In genomic region chr19:7103993-7104401, GRCm38 (mm10) we compare ENCODE assay signal across 9 mouse cellular contexts. TPM values are rescaled to one million over a fixed set of nuclear protein-coding genes. Genes with fewer than 3 reads are reported as not detected.
DNase-seq lines count a peak whose midpoint lies in the region; ATAC-seq and TF ChIP-seq lines count a peak whose summit lies in the region.
"Had no signal": no experiment of that assay in that cellular context is flagged by ENCODE, and none has a peak within 500 bp of the region (broad histone marks: within the 10 kb centered on the region; RNA-seq: fewer than 3 reads in every experiment).

No protein-coding gene starts in this region.

- peaks cover 67% of the 10 kb centered on the region for H3K4me1 ChIP-seq in forebrain, embryonic 13.5 days
- H3K4me1 ChIP-seq in hindbrain, embryonic 13.5 days (replicated peaks) = peaks cover 72% of the 10 kb centered on the region
- peaks cover 50% of the 10 kb centered on the region for H3K4me1 ChIP-seq in cerebellum, adult 2 months (ENCODE audit: control insufficient read depth, insufficient read depth, low read length)

- H3K4me2 ChIP-seq in forebrain, embryonic 13.5 days = peak overlapping the region; percentile 26
- peak overlapping the region; percentile 30 for H3K4me2 ChIP-seq in hindbrain, embryonic 13.5 days

- no peak for TF ChIP-seq CTCF in cerebellum, adult 2 months (IDR thresholded peaks at IDR 0.05; ENCODE audit: borderline replicate concordance, insufficient read depth, low read depth, low read length)

- TF ChIP-seq POLR2A in cerebellum, adult 2 months (IDR thresholded peaks at IDR 0.05; ENCODE audit: borderline replicate concordance, insufficient read depth, low read length) = no peak

- DNase-seq in embryo, embryonic 10.5 days (ENCODE audit: low spot score) = peak; percentile 77
- peak; percentile 79 for DNase-seq in mesoderm, embryonic 11.5 days (ENCODE audit: low read depth, low spot score)
- DNase-seq in left cerebral cortex, adult 8-10 months (ENCODE audit: low spot score in 2 of 2) = no peak
- no peak for DNase-seq in left cerebral cortex, postnatal 36 days (ENCODE audit: low spot score in 2 of 2)
- no peak for DNase-seq in cerebellum, postnatal 36 days
- no peak for DNase-seq in cerebellum, adult 2 months

- WGBS in forebrain, embryonic 13.5 days = 18% methylated on average over 19 of the region's 19 CpGs
- 6% methylated on average over 19 of the region's 19 CpGs for WGBS in hindbrain, embryonic 13.5 days
- 73% methylated on average over 19 of the region's 19 CpGs for WGBS in cerebellum, adult 2 months

- H3K4me3 ChIP-seq in forebrain, embryonic 13.5 days = no peak overlapping the region
- H3K4me3 ChIP-seq in hindbrain, embryonic 13.5 days = no peak overlapping the region
- no peak overlapping the region for H3K4me3 ChIP-seq in cerebellum, adult 2 months (replicated peaks; ENCODE audit: insufficient read depth, low read depth, low read length)

- no peak for ATAC-seq in forebrain, embryonic 13.5 days
- ATAC-seq in hindbrain, embryonic 13.5 days (ENCODE audit: low FRiP score) = peak; percentile 60

- H3K36me3 ChIP-seq in forebrain, embryonic 13.5 days (ENCODE audit: poor library complexity, severe bottlenecking) = no peaks in the 10 kb centered on the region
- no peaks in the 10 kb centered on the region for H3K36me3 ChIP-seq in hindbrain, embryonic 13.5 days

- H3K9me3 ChIP-seq in forebrain, embryonic 13.5 days (replicated peaks) = no peaks in the 10 kb centered on the region
- no peaks in the 10 kb centered on the region for H3K9me3 ChIP-seq in hindbrain, embryonic 13.5 days

- H3K27me3 ChIP-seq in forebrain, embryonic 13.5 days = no peaks in the 10 kb centered on the region
- H3K27me3 ChIP-seq in hindbrain, embryonic 13.5 days = peaks cover 52% of the 10 kb centered on the region
- H3K27me3 ChIP-seq in cerebellum, adult 2 months (ENCODE audit: control insufficient read depth, insufficient read depth, low read length) = no peaks in the 10 kb centered on the region

- H3K27ac ChIP-seq in forebrain, embryonic 13.5 days = peak overlapping the region; percentile 44
- H3K27ac ChIP-seq in hindbrain, embryonic 13.5 days = peak overlapping the region; percentile 75
- no peak overlapping the region for H3K27ac ChIP-seq in cerebellum, adult 2 months (ENCODE audit: insufficient read depth, low read length)

- H3K9ac ChIP-seq in forebrain, embryonic 13.5 days = 0 out of 2 replicates have a peak overlapping the region, but pooled peaks have one; percentile 10
- peak overlapping the region; percentile 30; the same call in 1 of the 2 replicates for H3K9ac ChIP-seq in hindbrain, embryonic 13.5 days

- intact Hi-C loops in left cerebral cortex, postnatal 36 days (cut with DNase I) = no loop called here

RNA-seq across cellular contexts. Expression of gene Flrt1, which starts 1.5 kb away (rescaled TPM):
- 10.4 and 11.3 TPM in 2 replicates for polyA plus RNA-seq in forebrain, embryonic 13.5 days (2015; fragmentation: Nextera tagmentation; extraction: Ambion mirVana)
- 7.1 and 8.1 TPM in 2 replicates for polyA plus RNA-seq in hindbrain, embryonic 13.5 days (2015; fragmentation: Nextera tagmentation; extraction: Ambion mirVana)
- total RNA-seq in left cerebral cortex, adult 8-10 months (2022) = 10 to 100 TPM; 35.6 to 42.2 (median 39.1) TPM
- total RNA-seq in left cerebral cortex, postnatal 36 days (2021) = 10 to 100 TPM; 36.2 to 41.7 TPM
- 5.4 and 6.2 TPM in 2 replicates for polyA plus RNA-seq in cerebellum, adult 2 months (2012; rRNA removed)
- total RNA-seq: common myeloid progenitor, adult 5-6 weeks had no signal

RNA-seq across cellular contexts. Expression of gene Macrod1, which starts 47.4 kb away (rescaled TPM):
- polyA plus RNA-seq in forebrain, embryonic 13.5 days (2015; fragmentation: Nextera tagmentation; extraction: Ambion mirVana) = 3.3 and 4.4 TPM in 2 replicates
- 4.2 and 5.3 TPM in 2 replicates for polyA plus RNA-seq in hindbrain, embryonic 13.5 days (2015; fragmentation: Nextera tagmentation; extraction: Ambion mirVana)
- total RNA-seq in left cerebral cortex, adult 8-10 months (2022) = 10 to 100 TPM; 16.7 to 19.7 (median 18.0) TPM
- total RNA-seq in left cerebral cortex, postnatal 36 days (2021) = 10 to 100 TPM; 14.1 to 17.6 TPM
- 30.8 and 33.8 TPM in 2 replicates for polyA plus RNA-seq in cerebellum, adult 2 months (2012; rRNA removed)

Comparison
In these comparisons a context has a peak if more than half of its experiments do, and no peak if none do; other contexts are left out.
1. DNase-seq: peak in embryo, embryonic 10.5 days (single experiment) and mesoderm, embryonic 11.5 days (single experiment); none in left cerebral cortex, adult 8-10 months (0 of 2), left cerebral cortex, postnatal 36 days (0 of 2), cerebellum, postnatal 36 days (0 of 2) and cerebellum, adult 2 months (0 of 2).